Mouse (Mus musculus) liver, embryonic 14 days (tissue): ENCODE data around the gene Tbxas1. TPM values are rescaled to one million over a fixed set of nuclear protein-coding genes. Genes with fewer than 3 reads are reported as not detected.

ENCODE experiments used
- polyA plus RNA-seq: library from polyadenylated mRNA; depleted of rRNA; stranded (reverse); fragments of >200 nt; gene quantifications from 2 replicates; pipeline ENCODE4 v1.2.3, GENCODE M21; 2012; rRNA removed

Gene Tbxas1
- 4.5 and 5.1 TPM in 2 replicates for polyA plus RNA-seq

DNA sequence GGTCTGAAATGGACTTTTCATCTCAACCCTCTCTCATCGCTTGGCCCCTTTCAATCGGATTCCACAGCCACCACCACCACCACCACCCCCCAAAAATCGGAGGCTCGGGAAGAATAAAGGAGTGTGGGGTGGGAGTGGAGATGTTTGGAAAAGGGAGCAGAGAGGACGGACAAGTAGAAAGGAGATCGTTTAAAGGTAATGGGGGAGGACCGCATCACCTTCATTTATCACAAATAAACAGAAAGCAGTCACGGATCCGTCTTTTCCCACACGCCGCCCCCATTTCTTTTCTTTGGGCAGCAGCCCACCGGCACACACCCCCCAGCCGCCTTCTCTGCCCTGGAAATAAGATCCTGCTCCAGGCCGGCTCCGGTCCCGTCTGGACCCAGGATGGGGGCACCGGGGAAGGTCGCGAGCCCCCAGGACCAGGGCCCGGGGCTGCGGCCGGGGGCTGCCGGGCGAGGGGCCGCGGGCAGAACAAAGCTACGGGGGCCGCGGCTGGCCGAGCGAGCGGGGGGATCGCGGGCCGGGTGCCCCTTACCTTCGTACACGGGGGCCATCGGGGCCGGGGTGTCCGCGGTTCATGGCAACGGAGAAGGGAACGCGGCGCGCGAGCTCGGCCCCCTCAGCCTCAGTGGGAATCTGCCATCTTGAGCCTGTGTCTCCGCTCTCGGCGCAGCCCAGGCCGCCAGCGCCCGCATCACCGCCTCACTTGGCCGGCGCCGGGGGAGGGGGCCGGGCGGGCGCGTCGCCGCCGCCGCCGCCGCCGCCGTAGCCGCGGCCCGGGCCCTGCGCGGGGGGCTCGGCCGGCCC, at the start of gene Tbxas1:
Gene Tbxas1 (plus strand): TSS at position 147 of the 813 bp plus-strand sequence.

DNA sequence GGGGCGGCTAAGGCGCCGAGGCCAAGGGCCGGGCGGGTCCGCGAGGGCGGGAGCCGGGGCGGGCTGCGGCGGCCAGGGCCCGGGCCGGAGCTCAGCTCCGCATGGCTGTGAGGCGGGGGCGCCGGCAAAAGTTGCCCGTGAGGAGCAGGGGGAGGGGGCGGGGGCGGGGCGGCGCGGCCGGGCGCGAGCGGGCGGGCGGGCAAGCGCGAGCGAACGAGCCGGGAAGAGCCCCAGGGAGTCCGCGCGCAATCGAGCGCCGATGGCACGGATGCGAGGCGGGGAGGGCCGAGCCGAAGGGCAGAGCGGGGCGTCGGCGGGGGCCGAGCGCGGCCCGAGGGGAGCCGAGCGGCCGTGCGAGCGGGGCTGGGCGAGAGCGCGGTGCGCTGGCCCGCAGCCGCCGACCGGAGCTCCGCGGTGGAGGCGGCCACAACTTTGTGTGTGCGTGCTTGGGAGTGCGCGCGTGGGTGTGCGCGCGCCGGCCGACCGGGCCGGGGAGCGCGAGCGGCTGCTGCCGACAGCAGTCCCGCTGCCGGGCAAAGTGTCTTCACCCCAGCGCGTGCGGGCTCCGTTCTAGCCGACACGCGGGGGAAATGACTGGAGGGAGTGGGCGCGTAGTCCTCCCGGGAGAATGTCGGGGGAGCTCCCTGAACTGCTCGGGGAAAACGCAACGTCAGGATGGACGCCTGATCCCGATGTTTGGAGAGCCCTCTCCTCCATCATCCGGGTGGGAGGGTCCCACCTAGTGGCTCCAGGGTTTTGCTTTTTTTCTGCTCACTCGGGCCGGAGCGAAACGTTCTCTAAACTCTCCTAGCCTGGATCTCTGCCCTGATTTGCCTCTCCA, 1.1 kb downstream of the Tbxas1 start, which contains the start of gene Hipk2:
Gene Hipk2 (minus strand): TSS at position 95 of the 841 bp plus-strand sequence.

GRCm38 (mm10) chr6:39117584-39118455, 242.6 kb downstream of the Tbxas1 start, which contains the start of gene Parp12:
Gene Parp12 (minus strand): TSS chr6:39118349.

Other genes starting within 250 kb of the Tbxas1 start
- 0.01 and 0.05 TPM in 2 replicates for gene Klrg2, start 238.2 kb upstream of the Tbxas1 start, polyA plus RNA-seq
- gene Clec2l, start 212.3 kb upstream of the Tbxas1 start, polyA plus RNA-seq, result 0.14 and 0.19 TPM in 2 replicates
- 10.2 and 11.5 TPM in 2 replicates for gene Hipk2, start 761 bp downstream of the Tbxas1 start, polyA plus RNA-seq
- 4.9 and 5.6 TPM in 2 replicates for gene Parp12, start 242.9 kb downstream of the Tbxas1 start, polyA plus RNA-seq